Mouse (Mus musculus) midbrain, embryonic 11.5 days (tissue): ENCODE results near the gene Thrb. TPM values are rescaled to one million over a fixed set of nuclear protein-coding genes. Genes with fewer than 3 reads are reported as not detected.

Source experiments
- ATAC-seq: fragments of 200-750 bp; cut with Nextera tagmentation; 2 replicates; pipeline ENCODE4 v1.8.0; 2017; ENCODE audit warnings: moderate TSS enrichment, moderate library complexity; ENCODE audit not compliant: low FRiP score
- DNase-seq: peaks from one replicate; pipeline ENCODE4 v3.0.0; 2015; ENCODE audit warnings: low spot score; ENCODE audit errors: missing footprints
- H3K27ac ChIP-seq: fragments of 300-500 bp; sonication (generic); 2 replicates; pipeline ENCODE4 v1.5.1; 2014; ENCODE audit warnings: low read depth, low read length
- H3K27me3 ChIP-seq: fragments of 300-500 bp; sonication (generic); 2 replicates; pipeline ENCODE4 v1.6.1; 2014; ENCODE audit warnings: mild to moderate bottlenecking, low read length, moderate library complexity, mixed read lengths; ENCODE audit not compliant: control insufficient read depth, insufficient read depth
- H3K36me3 ChIP-seq: fragments of 300-500 bp; sonication (generic); 2 replicates; pipeline ENCODE4 v1.6.1; 2014; ENCODE audit warnings: mild to moderate bottlenecking, low read length, moderate library complexity, mixed read lengths; ENCODE audit not compliant: control insufficient read depth, insufficient read depth
- H3K4me1 ChIP-seq: fragments of 300-500 bp; sonication (generic); 2 replicates; pipeline ENCODE4 v1.6.1; 2014; ENCODE audit warnings: low read length; ENCODE audit not compliant: control insufficient read depth, insufficient read depth
- H3K4me2 ChIP-seq: fragments of 300-500 bp; sonication (generic); 2 replicates; pipeline ENCODE4 v1.6.1; 2014; ENCODE audit warnings: mild to moderate bottlenecking, moderate library complexity
- H3K4me3 ChIP-seq: fragments of 300-500 bp; sonication (generic); 2 replicates; pipeline ENCODE4 v1.5.1; 2014; ENCODE audit warnings: low read depth, low read length
- H3K9ac ChIP-seq: fragments of 300-500 bp; sonication (generic); 2 replicates; pipeline ENCODE4 v1.6.1; 2014; ENCODE audit warnings: low read length
- H3K9me3 ChIP-seq: fragments of 300-500 bp; sonication (generic); 2 replicates; pipeline ENCODE4 v1.6.1; 2016; ENCODE audit warnings: low read length; ENCODE audit not compliant: control insufficient read depth
- WGBS: fragments of 180-500 bp; shearing (Covaris S2); extraction: QIAGEN DNeasy Blood & Tissue Kit; methylation state at CpG from one replicate; pipeline ENCODE4 v1.1.7; 2014; 5-methylcytosine and 5-hydroxymethylcytosine counted together
- polyA plus RNA-seq: library from polyadenylated mRNA; unstranded; fragments of >200 nt; fragmentation: Nextera tagmentation; extraction: Ambion mirVana; gene quantifications from 2 replicates; pipeline ENCODE4 v1.2.1, GENCODE M21; 2014

The Thrb gene
- polyA plus RNA-seq, 1 experiment from 2014 or later, result 0.82 TPM

- Histone ChIP-seq H3K27me3 (no peaks in the 10 kb centered on the region), H3K27ac (no peak overlapping the region), H3K4me1 (no peaks in the 10 kb centered on the region), H3K9me3 (no peaks in the 10 kb centered on the region), H3K9ac (no peak overlapping the region), H3K4me2 (no peak overlapping the region), H3K36me3 (no peaks in the 10 kb centered on the region), H3K4me3 (no peak overlapping the region)
- ATAC-seq (no peak), DNase-seq (no peak)
- WGBS, result 70% methylated on average over 6 of the region's 6 CpGs
Observed at GRCm38 (mm10) chr14:17827401-17827800, 167.3 kb downstream of the Thrb start.

- no peak overlapping the region for H3K4me2 ChIP-seq
- H3K27me3 ChIP-seq, result no peaks in the 10 kb centered on the region
- H3K36me3 ChIP-seq, result no peaks in the 10 kb centered on the region
- DNase-seq, result no peak
- H3K4me3 ChIP-seq, result no peak overlapping the region
- H3K9ac ChIP-seq, result no peak overlapping the region
- no peak for ATAC-seq
- H3K9me3 ChIP-seq, result no peaks in the 10 kb centered on the region
- 81% methylated on average over 1 of the region's 1 CpGs for WGBS
- H3K4me1 ChIP-seq, result no peaks in the 10 kb centered on the region
- no peak overlapping the region for H3K27ac ChIP-seq
Observed at GRCm38 (mm10) chr14:17835738-17836137, 175.7 kb downstream of the Thrb start.

- H3K4me3 ChIP-seq, result no peak overlapping the region
- DNase-seq (no peak), ATAC-seq (no peak)
- H3K9me3 ChIP-seq, result no peaks in the 10 kb centered on the region
- H3K9ac ChIP-seq, result no peak overlapping the region
- WGBS, result 86% methylated on average over 1 of the region's 1 CpGs
- no peaks in the 10 kb centered on the region for H3K27me3 ChIP-seq
- H3K4me1 ChIP-seq, result no peaks in the 10 kb centered on the region
- no peak overlapping the region for H3K27ac ChIP-seq
- H3K36me3 ChIP-seq, result no peaks in the 10 kb centered on the region
- H3K4me2 ChIP-seq, result no peak overlapping the region
Observed at GRCm38 (mm10) chr14:17836766-17837165, 176.7 kb downstream of the Thrb start.

GRCm38 (mm10) chr14:17845003-17845697, 185.1 kb downstream of the Thrb start:
- Histone ChIP-seq H3K27me3 (no peaks in the 10 kb centered on the region), H3K9me3 (no peaks in the 10 kb centered on the region), H3K36me3 (no peaks in the 10 kb centered on the region), H3K27ac (no peak overlapping the region), H3K9ac (no peak overlapping the region), H3K4me1 (no peaks in the 10 kb centered on the region), H3K4me3 (no peak overlapping the region), H3K4me2 (no peak overlapping the region)
- 91% methylated on average over 5 of the region's 5 CpGs for WGBS
- DNase-seq (no peak), ATAC-seq (no peak)

GRCm38 (mm10) chr14:17845871-17846270, 185.8 kb downstream of the Thrb start:
- Histone ChIP-seq H3K9me3 (no peaks in the 10 kb centered on the region), H3K27me3 (no peaks in the 10 kb centered on the region), H3K9ac (no peak overlapping the region), H3K27ac (no peak overlapping the region), H3K4me3 (no peak overlapping the region), H3K4me2 (no peak overlapping the region), H3K4me1 (no peaks in the 10 kb centered on the region), H3K36me3 (no peaks in the 10 kb centered on the region)
- 75% methylated on average over 6 of the region's 6 CpGs for WGBS
- DNase-seq (no peak), ATAC-seq (no peak)

GRCm38 (mm10) chr14:17846700-17847099, 186.6 kb downstream of the Thrb start:
- H3K9ac ChIP-seq, result no peak overlapping the region
- no peaks in the 10 kb centered on the region for H3K9me3 ChIP-seq
- H3K4me1 ChIP-seq, result no peaks in the 10 kb centered on the region
- WGBS, result 85% methylated on average over 2 of the region's 2 CpGs
- no peaks in the 10 kb centered on the region for H3K36me3 ChIP-seq
- ATAC-seq, result no peak
- no peak for DNase-seq
- no peaks in the 10 kb centered on the region for H3K27me3 ChIP-seq
- H3K27ac ChIP-seq, result no peak overlapping the region
- H3K4me3 ChIP-seq, result no peak overlapping the region
- no peak overlapping the region for H3K4me2 ChIP-seq

GRCm38 (mm10) chr14:17847211-17847610, 187.2 kb downstream of the Thrb start:
- Histone ChIP-seq H3K27ac (no peak overlapping the region), H3K4me2 (no peak overlapping the region), H3K9me3 (no peaks in the 10 kb centered on the region), H3K4me1 (no peaks in the 10 kb centered on the region), H3K27me3 (no peaks in the 10 kb centered on the region), H3K9ac (no peak overlapping the region), H3K36me3 (no peaks in the 10 kb centered on the region), H3K4me3 (no peak overlapping the region)
- no peak for DNase-seq
- ATAC-seq, result no peak
- 62% methylated on average over 8 of the region's 8 CpGs for WGBS

- Histone ChIP-seq H3K27me3 (no peaks in the 10 kb centered on the region), H3K4me1 (no peaks in the 10 kb centered on the region), H3K4me3 (no peak overlapping the region), H3K9ac (no peak overlapping the region), H3K36me3 (no peaks in the 10 kb centered on the region), H3K4me2 (no peak overlapping the region), H3K27ac (no peak overlapping the region), H3K9me3 (no peaks in the 10 kb centered on the region)
- no peak for DNase-seq
- ATAC-seq, result no peak
- 73% methylated on average over 4 of the region's 4 CpGs for WGBS
Observed at GRCm38 (mm10) chr14:17850355-17850754, 190.3 kb downstream of the Thrb start.

- Histone ChIP-seq H3K9me3 (no peaks in the 10 kb centered on the region), H3K4me3 (no peak overlapping the region), H3K4me2 (no peak overlapping the region), H3K27me3 (no peaks in the 10 kb centered on the region), H3K9ac (no peak overlapping the region), H3K4me1 (no peaks in the 10 kb centered on the region), H3K36me3 (no peaks in the 10 kb centered on the region), H3K27ac (no peak overlapping the region)
- ATAC-seq (no peak), DNase-seq (no peak)
- 85% methylated on average over 2 of the region's 2 CpGs for WGBS
Observed at GRCm38 (mm10) chr14:17852236-17852635, 192.2 kb downstream of the Thrb start.
